ENCODE assay signal across 28 mouse cellular contexts in the genomic region with DNA sequence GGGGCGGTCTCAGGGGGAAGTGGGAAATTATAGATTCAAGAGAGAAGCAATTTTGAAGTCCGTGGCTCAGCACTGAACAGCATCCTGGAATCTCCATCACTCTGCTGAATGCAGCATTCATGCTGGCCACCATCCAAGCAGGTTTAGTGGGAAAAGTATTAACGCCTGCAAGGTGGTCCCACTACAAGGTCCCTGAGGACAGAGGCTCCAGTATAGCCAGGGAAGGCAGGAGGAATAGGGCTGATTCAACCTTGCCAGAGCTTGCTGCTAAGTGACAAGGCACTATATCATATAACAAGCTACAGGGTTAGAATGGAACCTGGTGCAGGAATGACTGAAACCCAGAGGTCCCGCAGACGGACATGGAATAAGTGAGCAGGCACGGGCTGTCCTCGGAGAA. TPM values are rescaled to one million over a fixed set of nuclear protein-coding genes. Genes with fewer than 3 reads are reported as not detected.
DNase-seq lines count a peak whose midpoint lies in the region; ATAC-seq and TF ChIP-seq lines count a peak whose summit lies in the region.
"Had no signal": no experiment of that assay in that cellular context is flagged by ENCODE, and none has a peak within 500 bp of the region (broad histone marks: within the 10 kb centered on the region; RNA-seq: fewer than 3 reads in every experiment).

No protein-coding gene starts in this region.

- WGBS in limb, embryonic 10.5 days = 91% methylated on average over 7 of the region's 7 CpGs
- WGBS in limb, embryonic 11.5 days = 80% methylated on average over 7 of the region's 7 CpGs
- 58% methylated on average over 7 of the region's 7 CpGs for WGBS in limb, embryonic 14.5 days

- ATAC-seq in limb, embryonic 11.5 days (ENCODE audit: insufficient number of reproducible peaks, low FRiP score, low TSS enrichment, low read depth) = no peak; the same call in 1 of the 2 replicates
- ATAC-seq in limb, embryonic 14.5 days (ENCODE audit: low FRiP score, low read depth) = peak; percentile 76
- ATAC-seq: CD4-positive, CD25-positive, alpha-beta regulatory T cell, adult 4 months; forebrain, embryonic 13.5 days; forebrain, postnatal 0 days had no signal

- H3K4me3 ChIP-seq in limb, embryonic 10.5 days = no peak overlapping the region
- no peak overlapping the region for H3K4me3 ChIP-seq in limb, embryonic 11.5 days (ENCODE audit: low read depth, low read length)
- no peak overlapping the region for H3K4me3 ChIP-seq in limb, embryonic 14.5 days (replicated peaks; ENCODE audit: low read length)
- H3K4me3 ChIP-seq: embryonic facial prominence, embryonic 13.5 days; forebrain, embryonic 10.5 days; forebrain, embryonic 13.5 days; hindbrain, embryonic 12.5 days; hindbrain, embryonic 15.5 days had no signal

- peaks cover 32% of the 10 kb centered on the region for H3K4me1 ChIP-seq in limb, embryonic 10.5 days
- peaks cover 5% of the 10 kb centered on the region for H3K4me1 ChIP-seq in limb, embryonic 11.5 days (ENCODE audit: control insufficient read depth, insufficient read depth, low read length)
- H3K4me1 ChIP-seq in limb, embryonic 14.5 days (ENCODE audit: control insufficient read depth, insufficient read depth, low read length) = peaks cover 25% of the 10 kb centered on the region
- H3K4me1 ChIP-seq: forebrain, embryonic 13.5 days; hindbrain, embryonic 12.5 days; hindbrain, embryonic 15.5 days had no signal

- H3K9me3 ChIP-seq in limb, embryonic 10.5 days (replicated peaks) = no peaks in the 10 kb centered on the region
- no peaks in the 10 kb centered on the region for H3K9me3 ChIP-seq in limb, embryonic 11.5 days (ENCODE audit: control insufficient read depth, low read length)
- no peaks in the 10 kb centered on the region for H3K9me3 ChIP-seq in limb, embryonic 14.5 days (ENCODE audit: control insufficient read depth, low read length)
- H3K9me3 ChIP-seq: embryonic facial prominence, embryonic 13.5 days; forebrain, embryonic 10.5 days; forebrain, embryonic 13.5 days; hindbrain, embryonic 12.5 days; hindbrain, embryonic 15.5 days had no signal

- DNase-seq in heart, adult 11 months = peak; percentile 79
- no peak for DNase-seq in heart, postnatal 14 days
- DNase-seq in limb, embryonic 10.5 days (ENCODE audit: low spot score) = peak; percentile 29
- peak; percentile 23 for DNase-seq in limb, embryonic 11.5 days (ENCODE audit: low spot score)
- DNase-seq in limb, embryonic 14.5 days (ENCODE audit: low spot score) = peak; percentile 75
- no peak for DNase-seq in lung, postnatal 10 days
- no peak for DNase-seq in right cerebral cortex, postnatal 10 days (ENCODE audit: low spot score in 2 of 2)
- DNase-seq in layer of hippocampus, adult 8-10 months (ENCODE audit: low spot score in 2 of 2) = no peak
- DNase-seq: adrenal gland, adult 2 months; adrenal gland, postnatal 14 days; cerebellum, adult 11 months; cerebellum, adult 2 months; cerebellum, adult 9-11 months; cerebellum, postnatal 25 days; forebrain, postnatal 0 days; gastrocnemius, postnatal 36 days; heart, postnatal 10 days had no signal

- no peak overlapping the region for H3K27ac ChIP-seq in limb, embryonic 10.5 days
- no peak overlapping the region for H3K27ac ChIP-seq in limb, embryonic 11.5 days (replicated peaks; ENCODE audit: low read depth, low read length)
- H3K27ac ChIP-seq in limb, embryonic 14.5 days (replicated peaks; ENCODE audit: low read depth, low read length) = 0 out of 2 replicates have a peak overlapping the region, but pooled peaks have one; percentile 33
- H3K27ac ChIP-seq: embryonic facial prominence, embryonic 13.5 days; forebrain, embryonic 10.5 days; forebrain, embryonic 13.5 days; hindbrain, embryonic 12.5 days; hindbrain, embryonic 15.5 days had no signal

- H3K27me3 ChIP-seq in limb, embryonic 10.5 days (ENCODE audit: low read depth, poor library complexity, severe bottlenecking) = peaks cover 90% of the 10 kb centered on the region
- H3K27me3 ChIP-seq in limb, embryonic 11.5 days (ENCODE audit: control insufficient read depth, insufficient read depth, low read length) = peaks cover 15% of the 10 kb centered on the region; the same call in 1 of the 2 replicates
- peaks cover 4% of the 10 kb centered on the region; the same call in 1 of the 2 replicates for H3K27me3 ChIP-seq in limb, embryonic 14.5 days (ENCODE audit: control insufficient read depth, insufficient read depth, low read length)
- H3K27me3 ChIP-seq: forebrain, embryonic 13.5 days; hindbrain, embryonic 12.5 days; hindbrain, embryonic 15.5 days had no signal

- no peaks in the 10 kb centered on the region for H3K36me3 ChIP-seq in limb, embryonic 10.5 days
- no peaks in the 10 kb centered on the region for H3K36me3 ChIP-seq in limb, embryonic 11.5 days (ENCODE audit: control insufficient read depth, insufficient read depth, low read length)
- no peaks in the 10 kb centered on the region for H3K36me3 ChIP-seq in limb, embryonic 14.5 days (ENCODE audit: control insufficient read depth, insufficient read depth, low read length)
- H3K36me3 ChIP-seq: embryonic facial prominence, embryonic 13.5 days; forebrain, embryonic 10.5 days; hindbrain, embryonic 12.5 days; hindbrain, embryonic 15.5 days had no signal

- intact Hi-C loops in heart, postnatal 14 days (cut with DNase I) = no loop called here

- no peak overlapping the region for H3K9ac ChIP-seq in limb, embryonic 11.5 days (ENCODE audit: low read length)
- H3K9ac ChIP-seq in limb, embryonic 14.5 days (ENCODE audit: low read depth, low read length, severe bottlenecking) = no peak overlapping the region
- H3K9ac ChIP-seq: embryonic facial prominence, embryonic 13.5 days; forebrain, embryonic 13.5 days; forebrain, postnatal 0 days; hindbrain, embryonic 12.5 days; hindbrain, embryonic 15.5 days had no signal

- H3K4me2 ChIP-seq in limb, embryonic 11.5 days (ENCODE audit: low read depth, severe bottlenecking) = no peak overlapping the region
- no peak overlapping the region for H3K4me2 ChIP-seq in limb, embryonic 14.5 days (replicated peaks; ENCODE audit: low read depth, low read length, severe bottlenecking)
- H3K4me2 ChIP-seq: embryonic facial prominence, embryonic 13.5 days; forebrain, embryonic 13.5 days; heart, embryonic 11.5 days; hindbrain, embryonic 12.5 days; hindbrain, embryonic 15.5 days had no signal

- no peak for TF ChIP-seq POLR2A in limb, embryonic 14.5 days (IDR thresholded peaks at IDR 0.05; ENCODE audit: borderline replicate concordance, extremely low read depth, insufficient read depth, insufficient read length)

RNA-seq across cellular contexts. Expression of gene Bmpr1b, which starts 59.4 kb away (rescaled TPM):
- under 1 TPM; 0.32 to 0.36 TPM for total RNA-seq in heart, postnatal 14 days (2021)
- polyA plus RNA-seq in limb, embryonic 10.5 days (2016; fragmentation: Nextera tagmentation; extraction: Ambion mirVana) = 5.1 and 7.2 TPM in 2 replicates
- 12.0 and 12.2 TPM in 2 replicates for polyA plus RNA-seq in limb, embryonic 11.5 days (2014; fragmentation: Nextera tagmentation; extraction: Ambion mirVana)
- polyA plus RNA-seq in limb, embryonic 14.5 days (2012; rRNA removed) = 7.4 and 8.8 TPM in 2 replicates
- 11.7 and 13.8 TPM in 2 replicates for polyA plus RNA-seq in limb, embryonic 14.5 days (2014; fragmentation: Nextera tagmentation; extraction: Ambion mirVana)
- total RNA-seq in layer of hippocampus, adult 8-10 months (2022) = 10 to 100 TPM; 20.4 to 22.9 (median 21.7) TPM
- total RNA-seq: common myeloid progenitor, adult 5-6 weeks; granulocyte monocyte progenitor cell, adult 5-6 weeks; hematopoietic stem cell, adult 5-6 weeks; MEL had no signal
- polyA plus RNA-seq: CD4-positive, CD25-positive, alpha-beta regulatory T cell, adult 4 months had no signal

Comparison
In these comparisons a context has a peak if more than half of its experiments do, and no peak if none do; other contexts are left out.
1. DNase-seq: peak in heart, adult 11 months (single experiment), limb, embryonic 10.5 days (single experiment), limb, embryonic 11.5 days (single experiment) and limb, embryonic 14.5 days (single experiment); none in heart, postnatal 14 days (0 of 2), lung, postnatal 10 days (single experiment), right cerebral cortex, postnatal 10 days (0 of 2) and layer of hippocampus, adult 8-10 months (0 of 2).